Mouse (Mus musculus): ENCODE data around the gene Nr2f6. TPM values are rescaled to one million over a fixed set of nuclear protein-coding genes. Genes with fewer than 3 reads are reported as not detected.

Nr2f6 gene
- polyA plus RNA-seq (2017; shearing (Covaris generic)), result 10 to 100 TPM in 1 of 2 experiments, 1 to 10 TPM in 1; 3.7 to 10.3 TPM

DNA sequence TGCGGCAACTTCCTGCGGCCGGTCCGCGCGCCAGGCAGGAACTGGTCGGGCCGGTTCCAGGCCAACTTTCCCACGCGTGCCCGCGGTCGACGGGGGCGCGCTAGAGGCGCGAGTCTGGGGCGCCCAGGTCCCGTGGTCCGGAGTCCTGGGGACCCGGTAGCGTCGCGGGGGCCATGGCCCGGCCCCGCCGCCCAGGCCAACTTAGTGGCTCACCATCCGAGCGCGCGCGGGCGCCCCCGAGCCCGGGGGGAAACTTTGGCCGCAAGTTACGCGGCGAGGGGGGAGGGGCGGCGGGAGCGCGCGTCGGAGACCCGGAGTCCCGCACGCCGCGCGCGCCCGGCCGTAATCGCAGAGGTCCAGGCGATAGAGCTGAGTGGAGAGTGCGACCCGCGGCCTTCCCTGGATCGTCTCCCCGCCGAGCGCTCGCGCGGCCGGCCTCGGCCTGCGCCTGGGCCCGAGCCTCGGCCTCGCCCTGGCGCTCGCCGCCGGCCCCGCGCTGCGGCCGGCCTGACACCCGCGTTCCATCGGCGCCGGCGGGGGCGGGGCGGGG lies at the start of gene Nr2f6:
TSS of gene Nr2f6 (minus strand) at position 540 of the 550 bp plus-strand sequence.

DNA sequence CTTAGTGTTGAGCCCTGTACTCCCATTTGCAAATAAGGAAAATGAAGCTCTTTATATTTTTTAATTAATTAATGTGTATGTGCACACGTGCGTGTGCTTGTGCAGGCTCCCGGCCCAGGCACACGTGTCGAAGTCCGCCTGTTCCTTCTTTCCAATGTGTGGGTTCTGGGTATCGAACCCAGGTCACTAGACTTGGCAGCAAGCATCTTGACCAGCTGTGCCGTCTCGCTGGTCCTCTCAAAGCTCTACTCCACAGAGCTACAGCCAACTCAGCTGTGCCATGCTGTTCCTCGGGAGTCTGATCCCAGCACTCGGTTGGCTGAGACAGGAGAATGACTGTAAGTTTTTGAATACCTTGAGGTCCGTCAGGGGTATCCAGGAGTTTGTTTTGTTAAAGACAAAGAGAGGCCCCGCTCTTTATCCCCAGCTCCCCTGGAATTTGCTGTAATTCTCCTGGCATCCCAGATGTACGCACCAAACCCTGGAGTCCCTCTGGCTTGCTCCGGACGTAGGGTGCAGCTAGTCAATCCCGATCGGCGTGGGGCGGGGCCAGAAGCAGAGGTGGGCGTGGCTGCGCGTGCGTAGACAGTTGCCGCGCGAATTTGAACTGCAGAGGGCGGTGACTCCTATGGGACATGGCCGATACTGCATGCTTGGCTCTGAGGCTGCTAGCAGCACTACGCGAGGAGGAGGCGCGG lies 23.8 kb upstream of the Nr2f6 start, which contains the start of gene Ankle1:
TSS of gene Ankle1 (plus strand) at position 610 of the 698 bp plus-strand sequence.

DNA sequence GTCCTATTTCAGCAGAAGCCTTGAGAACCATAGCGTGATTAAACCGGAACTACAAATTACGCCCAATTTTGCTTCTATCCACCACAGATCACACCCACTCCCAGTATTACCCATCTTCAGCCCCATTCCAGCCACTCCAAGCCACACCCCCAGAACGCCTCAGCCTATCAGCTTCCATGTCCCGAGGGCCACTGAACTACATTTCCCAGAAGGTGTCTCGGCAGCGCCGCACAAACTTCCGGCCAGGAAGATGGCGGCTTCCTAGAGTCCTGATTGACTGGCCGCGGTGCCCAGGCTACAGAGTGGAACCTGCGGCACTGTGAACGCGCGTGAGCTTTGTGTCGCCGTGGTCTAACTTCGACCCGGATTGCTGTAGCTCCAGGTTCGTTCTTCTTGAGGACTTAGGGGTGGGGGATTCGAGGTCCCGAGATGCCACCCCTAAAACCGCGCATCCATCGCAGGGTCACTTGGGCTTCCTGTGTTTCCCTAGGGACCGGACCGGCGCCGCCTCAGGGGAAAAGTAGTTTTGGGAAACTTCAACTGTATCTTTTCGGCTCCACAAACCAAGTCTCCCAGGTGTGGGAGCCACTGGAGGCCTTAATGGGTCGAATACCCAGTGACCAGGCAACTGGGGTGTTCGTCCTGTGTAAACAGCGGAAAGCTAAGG lies 15.0 kb upstream of the Nr2f6 start, which contains the start of gene Babam1:
TSS of gene Babam1 (plus strand) at position 223 of the 667 bp plus-strand sequence.

DNA sequence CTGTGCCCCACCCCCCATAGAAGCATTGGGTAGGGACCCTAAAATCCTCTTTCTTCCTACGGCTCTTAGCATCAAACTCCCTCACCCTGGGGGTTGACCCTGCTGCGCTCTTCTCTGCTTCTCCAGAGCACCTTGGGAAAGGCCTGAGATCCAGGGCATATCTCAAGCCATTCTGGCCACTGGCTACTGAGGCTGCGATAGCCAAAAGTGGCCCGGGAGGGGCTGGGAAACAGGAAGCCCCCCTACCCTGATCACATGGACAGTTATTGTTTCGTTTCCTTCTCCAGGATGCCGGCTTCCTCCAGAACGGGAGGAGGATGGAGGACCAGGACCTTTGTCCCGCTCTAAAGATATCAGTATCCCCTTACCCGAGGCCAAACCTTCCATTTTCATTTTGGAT lies 13.9 kb upstream of the Nr2f6 start, which contains the start of gene Ushbp1:
TSS of gene Ushbp1 (minus strand) at position 174 of the 400 bp plus-strand sequence.

DNA sequence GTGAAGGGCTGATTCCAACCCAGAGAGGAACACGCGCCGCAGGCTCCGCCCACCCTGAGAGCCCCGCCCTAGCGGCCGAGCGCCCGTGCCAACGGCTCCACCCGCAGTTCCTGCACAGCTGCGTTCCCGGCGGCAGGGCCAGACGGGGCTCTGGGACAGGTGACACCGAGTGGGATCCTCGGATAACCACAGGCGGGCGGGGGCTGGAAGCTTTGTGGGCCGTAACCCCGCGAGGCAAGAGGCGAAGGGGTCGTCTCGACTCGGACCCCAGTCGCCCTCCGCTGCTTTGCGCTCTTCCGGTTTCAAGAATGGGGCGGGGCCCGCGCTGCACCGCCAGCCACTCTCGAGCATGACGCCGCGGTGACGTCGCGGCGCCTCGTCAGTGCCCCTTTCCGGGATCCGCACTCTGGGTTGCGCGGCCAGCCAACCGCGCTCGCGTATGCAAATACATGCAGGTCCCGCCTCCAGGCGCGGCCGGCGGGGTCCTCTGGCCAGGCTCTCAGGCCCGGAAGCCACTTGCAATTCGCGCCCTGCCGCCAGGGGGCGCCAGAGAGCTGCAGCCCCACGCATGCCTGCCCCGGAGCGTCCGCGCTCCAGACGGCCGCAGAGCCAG lies 10.4 kb downstream of the Nr2f6 start, which contains the start of gene Ocel1:
TSS of gene Ocel1 (plus strand) at position 63 of the 613 bp plus-strand sequence.

DNA sequence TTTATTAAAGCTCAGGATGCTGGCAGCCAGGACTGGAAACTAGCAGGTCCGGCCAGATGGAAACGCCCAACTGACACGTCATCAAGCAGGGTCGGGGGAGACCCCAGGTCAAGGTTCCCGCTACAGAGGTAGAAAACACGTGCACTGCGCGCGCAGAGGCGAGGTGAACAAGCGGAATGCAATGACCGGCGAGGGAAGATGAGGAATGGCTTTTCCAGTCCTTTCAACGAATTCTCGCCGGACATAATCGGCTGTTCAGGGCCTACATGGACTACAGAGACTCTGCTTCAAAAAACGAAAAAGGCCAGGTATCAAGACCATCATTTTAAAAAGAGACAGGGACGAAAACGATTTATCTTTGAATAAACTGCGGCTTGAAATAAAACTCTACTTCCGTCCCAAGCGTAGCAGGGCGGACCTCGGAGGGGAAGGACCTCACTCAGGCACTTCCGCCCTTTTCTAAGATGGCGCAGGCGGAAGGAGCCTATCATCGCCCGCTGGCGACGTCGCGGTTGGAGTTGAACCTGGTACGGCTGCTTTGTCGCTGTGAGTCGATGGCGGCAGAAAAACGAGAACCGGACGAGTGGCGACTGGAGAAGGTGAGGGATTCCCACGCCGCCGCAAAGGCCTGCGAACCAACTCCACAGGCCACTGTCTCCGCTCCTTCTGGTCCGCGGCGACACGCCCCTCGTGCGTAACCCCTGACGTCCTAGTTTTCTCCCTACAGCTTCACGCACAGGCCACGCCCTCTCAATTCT lies 14.8 kb downstream of the Nr2f6 start, which contains the start of gene Use1:
TSS of gene Use1 (plus strand) at position 78 of the 758 bp plus-strand sequence.

Other genes starting within 250 kb of the Nr2f6 start
- gene Myo9b, start 109.2 kb downstream of the Nr2f6 start, polyA plus RNA-seq (2017; shearing (Covaris generic)), result 10 to 100 TPM; 33.9 to 66.3 TPM
- 10 to 100 TPM; 17.6 to 28.6 TPM for gene Haus8, start 109.0 kb downstream of the Nr2f6 start, polyA plus RNA-seq (2017; shearing (Covaris generic))
- gene Use1, start 15.1 kb downstream of the Nr2f6 start, polyA plus RNA-seq (2017; shearing (Covaris generic)), result 100 to 1,000 TPM; 154 to 223 TPM
- 10 to 100 TPM; 18.3 to 19.4 TPM for gene Ocel1, start 10.7 kb downstream of the Nr2f6 start, polyA plus RNA-seq (2017; shearing (Covaris generic))
- gene Ushbp1, start 13.8 kb upstream of the Nr2f6 start, polyA plus RNA-seq (2017; shearing (Covaris generic)), result under 1 TPM; 0.12 to 0.38 TPM
- gene Babam1, start 14.9 kb upstream of the Nr2f6 start, polyA plus RNA-seq (2017; shearing (Covaris generic)), result 100 to 1,000 TPM; 107 to 109 TPM
- gene Ankle1, start 24.1 kb upstream of the Nr2f6 start, polyA plus RNA-seq (2017; shearing (Covaris generic)), result 1 to 10 TPM; 1.8 to 3.7 TPM
- gene Abhd8, start 81.7 kb upstream of the Nr2f6 start, polyA plus RNA-seq (2017; shearing (Covaris generic)), result 100 to 1,000 TPM; 107 to 132 TPM
- gene Mrpl34, start 83.0 kb upstream of the Nr2f6 start, polyA plus RNA-seq (2017; shearing (Covaris generic)), result 100 to 1,000 TPM in 1 of 2 experiments, 10 to 100 TPM in 1; 70.1 to 100 TPM
- gene Dda1, start 87.2 kb upstream of the Nr2f6 start, polyA plus RNA-seq (2017; shearing (Covaris generic)), result 100 to 1,000 TPM; 100 to 120 TPM
- 10 to 100 TPM in 1 of 2 experiments, 1 to 10 TPM in 1; 8.5 to 17.4 TPM for gene Ano8, start 104.0 kb upstream of the Nr2f6 start, polyA plus RNA-seq (2017; shearing (Covaris generic))
- gene Gtpbp3, start 106.1 kb upstream of the Nr2f6 start, polyA plus RNA-seq (2017; shearing (Covaris generic)), result 1 to 10 TPM; 4.2 to 7.7 TPM
- under 1 TPM in 1 of 2 experiments, not detected in 1; 0.13 TPM for gene Plvap, start 129.8 kb upstream of the Nr2f6 start, polyA plus RNA-seq (2017; shearing (Covaris generic))
- gene Ccdc194, start 143.8 kb upstream of the Nr2f6 start, polyA plus RNA-seq (2017; shearing (Covaris generic)), result under 1 TPM in 1 of 2 experiments, not detected in 1; 0.41 TPM
- gene Bst2, start 155.5 kb upstream of the Nr2f6 start, polyA plus RNA-seq (2017; shearing (Covaris generic)), result 100 to 1,000 TPM; 103 to 118 TPM
- 100 to 1,000 TPM; 113 to 137 TPM for gene Mvb12a, start 161.0 kb upstream of the Nr2f6 start, polyA plus RNA-seq (2017; shearing (Covaris generic))
- gene Tmem221, start 176.9 kb upstream of the Nr2f6 start, polyA plus RNA-seq (2017; shearing (Covaris generic)), result 1 to 10 TPM; 6.3 to 7.8 TPM
- under 1 TPM; 0.88 to 0.99 TPM for gene Nxnl1, start 184.6 kb upstream of the Nr2f6 start, polyA plus RNA-seq (2017; shearing (Covaris generic))
- gene Slc27a1, start 186.9 kb upstream of the Nr2f6 start, polyA plus RNA-seq (2017; shearing (Covaris generic)), result 1 to 10 TPM; 6.0 to 6.9 TPM
- gene Pgls, start 210.2 kb upstream of the Nr2f6 start, polyA plus RNA-seq (2017; shearing (Covaris generic)), result 100 to 1,000 TPM; 120 to 124 TPM
- 10 to 100 TPM in 1 of 2 experiments, 1 to 10 TPM in 1; 8.8 to 20.0 TPM for gene Fam129c, start 215.7 kb upstream of the Nr2f6 start, polyA plus RNA-seq (2017; shearing (Covaris generic))
- 10 to 100 TPM; 24.8 to 32.1 TPM for gene Colgalt1, start 229.0 kb upstream of the Nr2f6 start, polyA plus RNA-seq (2017; shearing (Covaris generic))

Measured in activated CD4-positive, CD25-positive, alpha-beta regulatory T cell (primary cell).